Mouse (Mus musculus): Measurements from ENCODE around the gene Olfr295. TPM values are rescaled to one million over a fixed set of nuclear protein-coding genes. Genes with fewer than 3 reads are reported as not detected.

Gene Olfr295
- polyA plus RNA-seq (2012; rRNA removed): not detected in 2 replicates

GRCm38 (mm10) chr7:86583562-86583961, at the start of gene Olfr295:
Olfr295 (plus strand) TSS chr7:86583862.

GRCm38 (mm10) chr7:86616543-86616942, 32.9 kb downstream of the Olfr295 start, which contains the start of gene Olfr294:
Olfr294 (minus strand) TSS chr7:86616643.

Other genes starting within 250 kb of the Olfr295 start
- not detected in 2 replicates for gene Olfr307, start 246.3 kb upstream of the Olfr295 start, polyA plus RNA-seq (2012; rRNA removed)
- gene Olfr305, start 216.9 kb upstream of the Olfr295 start, polyA plus RNA-seq (2012; rRNA removed): not detected in 2 replicates
- not detected in 2 replicates for gene Olfr304, start 197.2 kb upstream of the Olfr295 start, polyA plus RNA-seq (2012; rRNA removed)
- gene Olfr303, start 186.1 kb upstream of the Olfr295 start, polyA plus RNA-seq (2012; rRNA removed): not detected in 2 replicates
- gene Olfr301, start 180.0 kb upstream of the Olfr295 start, polyA plus RNA-seq (2012; rRNA removed): not detected in 2 replicates
- not detected in 2 replicates for gene Olfr299, start 123.9 kb upstream of the Olfr295 start, polyA plus RNA-seq (2012; rRNA removed)
- not detected in 2 replicates for gene Olfr298, start 91.4 kb upstream of the Olfr295 start, polyA plus RNA-seq (2012; rRNA removed)
- gene Olfr297, start 63.9 kb upstream of the Olfr295 start, polyA plus RNA-seq (2012; rRNA removed): not detected in 2 replicates
- gene Olfr294, start 32.8 kb downstream of the Olfr295 start, polyA plus RNA-seq (2012; rRNA removed): not detected in 2 replicates
- gene Olfr293, start 65.2 kb downstream of the Olfr295 start, polyA plus RNA-seq (2012; rRNA removed): not detected in 2 replicates
- not detected in 2 replicates for gene Olfr292, start 104.5 kb downstream of the Olfr295 start, polyA plus RNA-seq (2012; rRNA removed)
- gene Folh1, start 192.1 kb downstream of the Olfr295 start, polyA plus RNA-seq (2012; rRNA removed): 0.01 and 0.05 TPM in 2 replicates
- gene Vmn2r77, start 211.2 kb downstream of the Olfr295 start, polyA plus RNA-seq (2012; rRNA removed): not detected in 2 replicates